Comparison of ENCODE assay signal across 9 mouse cellular contexts in the genomic region with DNA sequence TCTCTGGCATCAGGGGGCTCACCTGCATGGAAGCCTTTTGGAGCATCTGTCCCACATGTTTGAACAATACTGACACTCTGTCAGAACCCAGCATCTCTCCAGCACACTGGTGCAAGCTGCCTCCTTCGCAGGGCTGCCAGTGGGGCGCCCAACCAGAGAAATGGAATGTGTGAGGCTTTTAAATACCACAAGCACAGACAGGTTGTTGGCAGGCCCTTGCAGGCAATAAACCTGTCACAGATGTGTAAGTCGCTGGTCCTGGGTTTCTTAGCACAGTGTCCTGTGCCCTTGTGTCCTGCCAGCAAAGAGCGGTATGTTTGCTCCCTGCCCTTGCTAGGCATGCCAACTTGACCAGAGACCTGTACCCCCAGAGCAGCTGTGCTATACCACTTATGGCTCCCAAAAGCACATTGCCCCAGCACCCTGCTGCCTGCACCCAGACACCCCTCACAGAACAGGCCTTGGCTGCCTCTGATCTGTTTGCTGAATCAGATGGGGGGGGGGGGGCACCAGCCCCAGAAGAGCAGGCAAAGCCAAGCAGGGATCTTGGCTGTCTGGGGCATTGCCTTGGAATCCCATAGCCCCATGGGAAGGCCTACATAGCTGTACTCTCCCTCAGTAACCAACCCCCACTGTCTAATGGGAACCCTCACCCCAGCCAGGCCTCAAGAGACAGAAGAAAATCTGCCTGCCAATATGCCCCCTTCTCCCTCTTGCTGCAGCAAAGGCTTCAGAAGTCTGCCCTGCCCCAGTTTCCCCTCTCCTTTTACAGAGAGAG.
DNase-seq lines count a peak whose midpoint lies in the region; ATAC-seq and TF ChIP-seq lines count a peak whose summit lies in the region.
"Had no signal": no experiment of that assay in that cellular context is flagged by ENCODE, and none has a peak within 500 bp of the region (broad histone marks: within the 10 kb centered on the region; RNA-seq: fewer than 3 reads in every experiment).

No protein-coding gene starts in this region.

- H3K36me3 ChIP-seq in midbrain, embryonic 14.5 days (ENCODE audit: control insufficient read depth, insufficient read depth, low read length), result peaks cover 27% of the 10 kb centered on the region
- peaks cover 37% of the 10 kb centered on the region for H3K36me3 ChIP-seq in midbrain, embryonic 13.5 days
- peaks cover 2% of the 10 kb centered on the region for H3K36me3 ChIP-seq in heart, embryonic 16.5 days (ENCODE audit: control insufficient read depth, insufficient read depth)
- peaks cover 9% of the 10 kb centered on the region; the same call in 1 of the 2 replicates for H3K36me3 ChIP-seq in liver, postnatal 0 days (replicated peaks; ENCODE audit: insufficient read depth, low read length)

- DNase-seq in midbrain, embryonic 14.5 days, result no peak
- peak; percentile 30 to 41 for DNase-seq in kidney, postnatal 36 days
- peak; percentile 53 for DNase-seq in urinary bladder, postnatal 25 days (ENCODE audit: low spot score)
- no peak for DNase-seq in liver, postnatal 0 days
- no peak for DNase-seq in thymus, postnatal 25 days

- no peaks in the 10 kb centered on the region for H3K9me3 ChIP-seq in midbrain, embryonic 14.5 days (ENCODE audit: control insufficient read depth, low read length)
- no peaks in the 10 kb centered on the region for H3K9me3 ChIP-seq in midbrain, embryonic 13.5 days
- H3K9me3 ChIP-seq in heart, embryonic 16.5 days (replicated peaks; ENCODE audit: control insufficient read depth, low read length), result no peaks in the 10 kb centered on the region
- H3K9me3 ChIP-seq in liver, postnatal 0 days (ENCODE audit: low read length), result no peaks in the 10 kb centered on the region
- H3K9me3 ChIP-seq: liver, embryonic 15.5 days had no signal

- ATAC-seq in midbrain, embryonic 14.5 days (ENCODE audit: low FRiP score, low TSS enrichment), result no peak
- no peak for ATAC-seq in midbrain, embryonic 13.5 days
- ATAC-seq in heart, embryonic 16.5 days (replicated peaks; ENCODE audit: extremely low read depth, insufficient read depth, low FRiP score), result peak; percentile 75
- no peak for ATAC-seq in liver, postnatal 0 days
- no peak for ATAC-seq in megakaryocyte progenitor cell, adult 5-6 weeks (replicated peaks; ENCODE audit: poor library complexity)

- H3K4me2 ChIP-seq in midbrain, embryonic 14.5 days (ENCODE audit: low read length), result no peak overlapping the region
- H3K4me2 ChIP-seq in midbrain, embryonic 13.5 days (replicated peaks), result no peak overlapping the region
- no peak overlapping the region for H3K4me2 ChIP-seq in heart, embryonic 16.5 days (ENCODE audit: low read depth, low read length)
- H3K4me2 ChIP-seq in liver, postnatal 0 days (ENCODE audit: low read depth, low read length), result no peak overlapping the region
- H3K4me2 ChIP-seq: liver, embryonic 15.5 days had no signal

- H3K9ac ChIP-seq in midbrain, embryonic 14.5 days (replicated peaks; ENCODE audit: low read length), result no peak overlapping the region
- no peak overlapping the region; the same call in 1 of the 2 replicates for H3K9ac ChIP-seq in midbrain, embryonic 13.5 days (replicated peaks)
- H3K9ac ChIP-seq in heart, embryonic 16.5 days (ENCODE audit: low read length), result peak overlapping the region; percentile 45; the same call in 1 of the 2 replicates
- H3K9ac ChIP-seq in liver, postnatal 0 days (replicated peaks), result no peak overlapping the region
- H3K9ac ChIP-seq: liver, embryonic 15.5 days had no signal

- no peak for TF ChIP-seq EP300 in liver, postnatal 0 days (IDR thresholded peaks at IDR 0.05; ENCODE audit: low read depth)

- WGBS in midbrain, embryonic 14.5 days, result 77% methylated on average over 4 of the region's 4 CpGs
- 77% methylated on average over 4 of the region's 4 CpGs for WGBS in midbrain, embryonic 13.5 days
- WGBS in heart, embryonic 16.5 days, result 40% methylated on average over 4 of the region's 4 CpGs
- 66% methylated on average over 4 of the region's 4 CpGs for WGBS in liver, postnatal 0 days (ENCODE audit: insufficient replicate concordance)

- H3K27ac ChIP-seq in midbrain, embryonic 14.5 days (replicated peaks; ENCODE audit: low read depth, low read length), result 0 out of 2 replicates have a peak overlapping the region, but pooled peaks have one; percentile 41
- no peak overlapping the region for H3K27ac ChIP-seq in midbrain, embryonic 13.5 days
- H3K27ac ChIP-seq in heart, embryonic 16.5 days (ENCODE audit: low read length), result peak overlapping the region; percentile 85
- no peak overlapping the region for H3K27ac ChIP-seq in liver, postnatal 0 days (ENCODE audit: low read depth)
- H3K27ac ChIP-seq: liver, embryonic 15.5 days had no signal

- no peak overlapping the region for H3K4me3 ChIP-seq in midbrain, embryonic 14.5 days (replicated peaks; ENCODE audit: low read depth, low read length)
- no peak overlapping the region for H3K4me3 ChIP-seq in midbrain, embryonic 13.5 days (replicated peaks)
- H3K4me3 ChIP-seq in heart, embryonic 16.5 days (ENCODE audit: low read length), result no peak overlapping the region
- no peak overlapping the region for H3K4me3 ChIP-seq in liver, postnatal 0 days (ENCODE audit: low read depth, low read length)
- H3K4me3 ChIP-seq: liver, embryonic 15.5 days had no signal

- no peaks in the 10 kb centered on the region for H3K27me3 ChIP-seq in midbrain, embryonic 14.5 days (ENCODE audit: control insufficient read depth, insufficient read depth, low read length)
- no peaks in the 10 kb centered on the region for H3K27me3 ChIP-seq in midbrain, embryonic 13.5 days
- H3K27me3 ChIP-seq in heart, embryonic 16.5 days (ENCODE audit: control insufficient read depth, insufficient read depth, low read length), result no peaks in the 10 kb centered on the region
- no peaks in the 10 kb centered on the region for H3K27me3 ChIP-seq in liver, postnatal 0 days (ENCODE audit: insufficient read depth, low read length)

- TF ChIP-seq CTCF in liver, postnatal 0 days (IDR thresholded peaks at IDR 0.05; ENCODE audit: low read depth), result no peak

- H3K4me1 ChIP-seq in midbrain, embryonic 14.5 days (ENCODE audit: control insufficient read depth, insufficient read depth, low read length), result no peaks in the 10 kb centered on the region
- no peaks in the 10 kb centered on the region for H3K4me1 ChIP-seq in midbrain, embryonic 13.5 days (replicated peaks)
- peaks cover 17% of the 10 kb centered on the region for H3K4me1 ChIP-seq in heart, embryonic 16.5 days (ENCODE audit: control insufficient read depth, insufficient read depth, low read length)
- H3K4me1 ChIP-seq in liver, postnatal 0 days (ENCODE audit: insufficient read depth), result no peaks in the 10 kb centered on the region

Comparison
In these comparisons a context has a peak if more than half of its experiments do, and no peak if none do; other contexts are left out.
1. H3K27ac ChIP-seq: peak in midbrain, embryonic 14.5 days (single experiment) and heart, embryonic 16.5 days (single experiment); none in midbrain, embryonic 13.5 days (single experiment) and liver, postnatal 0 days (single experiment).
2. DNase-seq: peak in kidney, postnatal 36 days (2 of 2) and urinary bladder, postnatal 25 days (single experiment); none in midbrain, embryonic 14.5 days (single experiment), liver, postnatal 0 days (single experiment) and thymus, postnatal 25 days (single experiment).